Comparison of ENCODE assay signal across 10 mouse cellular contexts in the genomic region with DNA sequence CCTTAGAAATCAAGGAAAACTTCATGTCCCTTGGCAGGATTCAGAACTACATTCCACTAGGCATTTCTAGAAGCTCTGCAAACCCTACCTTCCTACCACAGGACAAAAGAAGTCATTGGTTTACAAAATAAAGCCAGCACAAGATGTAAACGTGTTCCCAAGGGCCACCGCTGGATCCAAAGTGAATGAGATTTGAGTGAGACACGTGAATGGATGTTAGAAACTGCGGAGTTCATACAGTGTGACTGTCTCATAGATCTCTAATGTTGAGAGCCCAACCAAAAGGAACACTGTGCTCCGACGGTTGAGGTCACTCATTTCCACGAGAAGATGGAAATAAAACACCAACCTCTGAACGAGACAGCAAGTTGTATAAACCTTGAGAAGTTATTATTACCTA. TPM values are rescaled to one million over a fixed set of nuclear protein-coding genes. Genes with fewer than 3 reads are reported as not detected.
DNase-seq lines count a peak whose midpoint lies in the region; ATAC-seq and TF ChIP-seq lines count a peak whose summit lies in the region.
"Had no signal": no experiment of that assay in that cellular context is flagged by ENCODE, and none has a peak within 500 bp of the region (broad histone marks: within the 10 kb centered on the region; RNA-seq: fewer than 3 reads in every experiment).

No protein-coding gene starts in this region.

- no peaks in the 10 kb centered on the region for H3K27me3 ChIP-seq in megakaryocyte, embryonic 14.5 days (replicated peaks)
- H3K27me3 ChIP-seq in intestine, embryonic 16.5 days (replicated peaks; ENCODE audit: control insufficient read depth, insufficient read depth, low read length): no peaks in the 10 kb centered on the region
- no peaks in the 10 kb centered on the region for H3K27me3 ChIP-seq in midbrain, postnatal 0 days (ENCODE audit: insufficient read depth, low read length)

- ATAC-seq in megakaryocyte, adult 5-6 weeks (ENCODE audit: poor library complexity, severe bottlenecking): no peak
- no peak for ATAC-seq in intestine, embryonic 16.5 days
- no peak for ATAC-seq in midbrain, postnatal 0 days (ENCODE audit: low FRiP score)
- ATAC-seq in inflammation-experienced regulatory T-cells, adult 6 months: no peak

- peak; percentile 66 for DNase-seq in heart, adult 11 months
- DNase-seq in heart, postnatal 14 days: no peak
- no peak for DNase-seq in midbrain, postnatal 0 days (ENCODE audit: low spot score)
- no peak for DNase-seq in natural killer cell, adult 2 months (ENCODE audit: low spot score in 2 of 2)
- DNase-seq: cerebellum, postnatal 36 days; heart, postnatal 36 days had no signal

- 86% methylated on average over 8 of the region's 8 CpGs for WGBS in intestine, embryonic 16.5 days
- WGBS in midbrain, postnatal 0 days: 89% methylated on average over 8 of the region's 8 CpGs

- H3K27ac ChIP-seq in intestine, embryonic 16.5 days (ENCODE audit: low read length): no peak overlapping the region
- peak overlapping the region; percentile 98 for H3K27ac ChIP-seq in midbrain, postnatal 0 days (ENCODE audit: low read depth, low read length)

- no peak for TF ChIP-seq CTCF in midbrain, postnatal 0 days (IDR thresholded peaks at IDR 0.05)

- no peaks in the 10 kb centered on the region for H3K36me3 ChIP-seq in megakaryocyte, embryonic 14.5 days (replicated peaks; ENCODE audit: low read length)
- H3K36me3 ChIP-seq in intestine, embryonic 16.5 days (ENCODE audit: control insufficient read depth, insufficient read depth, low read length): no peaks in the 10 kb centered on the region
- H3K36me3 ChIP-seq in midbrain, postnatal 0 days (ENCODE audit: insufficient read depth, low read length): no peaks in the 10 kb centered on the region

- H3K4me1 ChIP-seq in megakaryocyte, embryonic 14.5 days: peaks cover 45% of the 10 kb centered on the region
- H3K4me1 ChIP-seq in intestine, embryonic 16.5 days (ENCODE audit: control insufficient read depth, insufficient read depth, low read length): peaks cover 6% of the 10 kb centered on the region
- H3K4me1 ChIP-seq in midbrain, postnatal 0 days (ENCODE audit: insufficient read depth, low read length): peaks cover under 1% of the 10 kb centered on the region; the same call in 1 of the 2 replicates

- no peaks in the 10 kb centered on the region for H3K9me3 ChIP-seq in megakaryocyte, embryonic 14.5 days
- no peaks in the 10 kb centered on the region for H3K9me3 ChIP-seq in intestine, embryonic 16.5 days (ENCODE audit: control insufficient read depth, low read length)
- H3K9me3 ChIP-seq in midbrain, postnatal 0 days (ENCODE audit: low read length): no peaks in the 10 kb centered on the region

- no peak overlapping the region for H3K9ac ChIP-seq in intestine, embryonic 16.5 days (ENCODE audit: low read depth, low read length)
- no peak overlapping the region for H3K9ac ChIP-seq in midbrain, postnatal 0 days (replicated peaks; ENCODE audit: low read length, poor library complexity, severe bottlenecking)

- intact Hi-C loops in heart, postnatal 14 days (cut with DNase I): loop anchor here (5.0 kb wide), 1 partner anchor 199 kb away; a partner anchor contains a TSS

- 0 out of 2 replicates have a peak overlapping the region, but pooled peaks have one; percentile 82 for H3K4me2 ChIP-seq in intestine, embryonic 16.5 days (ENCODE audit: low read depth, low read length)
- H3K4me2 ChIP-seq in midbrain, postnatal 0 days (ENCODE audit: low read depth, low read length, poor library complexity, severe bottlenecking): no peak overlapping the region

- peak overlapping the region; percentile 95 for H3K4me3 ChIP-seq in megakaryocyte, embryonic 14.5 days (replicated peaks)
- no peak overlapping the region for H3K4me3 ChIP-seq in intestine, embryonic 16.5 days (ENCODE audit: low read length)
- no peak overlapping the region for H3K4me3 ChIP-seq in midbrain, postnatal 0 days (ENCODE audit: low read depth, low read length)

RNA-seq across cellular contexts. Expression of a gene that starts 1.5 kb away (rescaled TPM):
- 10 to 100 TPM; 59.2 to 59.6 TPM for total RNA-seq in heart, postnatal 14 days (2021)
- 20.6 and 43.4 TPM in 2 replicates for polyA plus RNA-seq in megakaryocyte, embryonic 14.5 days (2012; ENCODE audit: insufficient read depth, low replicate concordance)
- total RNA-seq in megakaryocyte, adult 5-6 weeks (2015): 14.8 and 16.2 TPM in 2 replicates
- 40.0 and 47.9 TPM in 2 replicates for total RNA-seq in megakaryocyte, adult 5-6 weeks (2017)
- 54.0 and 60.7 TPM in 2 replicates for polyA plus RNA-seq in intestine, embryonic 16.5 days (2015; fragmentation: Nextera tagmentation; extraction: Ambion mirVana)
- 51.5 and 62.7 TPM in 2 replicates for total RNA-seq in midbrain, postnatal 0 days (2014; rRNA removed)
- polyA plus RNA-seq in midbrain, postnatal 0 days (2015; fragmentation: Nextera tagmentation; extraction: Ambion mirVana): 42.6 and 70.7 TPM in 2 replicates
- polyA plus RNA-seq in inflammation-experienced regulatory T-cells, adult 6 months (2017; shearing (Covaris generic)): 10 to 100 TPM; 18.4 to 32.3 (median 26.3) TPM
